Mouse (Mus musculus): Measurements from ENCODE around the gene Fbxl18. TPM values are rescaled to one million over a fixed set of nuclear protein-coding genes. Genes with fewer than 3 reads are reported as not detected.
"Not testable (repeated sequence)": the region's sequence is repeated elsewhere in the genome, so short reads cannot be mapped to it uniquely, and the experiment has no call there.

Fbxl18 gene
- polyA plus RNA-seq, 1 experiment from 2014 or later: 24.2 TPM

DNA sequence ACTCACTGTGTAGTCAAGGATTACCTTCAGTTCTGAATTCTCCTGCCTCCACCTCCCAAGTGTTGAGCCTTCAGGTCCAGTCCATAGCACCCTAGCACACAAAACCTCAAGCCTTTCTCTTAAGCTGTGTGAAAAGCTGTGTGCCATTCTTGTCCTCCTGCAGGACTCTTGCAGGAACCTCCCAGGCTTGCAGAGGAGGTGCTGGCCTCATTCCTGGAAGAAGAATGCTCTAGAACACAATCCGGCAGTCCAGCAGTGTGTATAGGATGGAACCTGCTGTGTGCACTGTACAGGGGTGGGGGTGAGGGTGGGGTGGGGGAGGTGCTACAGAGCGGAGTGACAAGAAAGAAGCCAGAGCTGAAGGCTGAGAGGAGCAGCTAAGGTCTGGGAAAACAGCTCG is 47.1 kb downstream of the Fbxl18 start:
- no peak overlapping the region for H3K27ac ChIP-seq
- no peaks in the 10 kb centered on the region for H3K9me3 ChIP-seq
- peaks cover 3% of the 10 kb centered on the region; the same call in 1 of the 2 replicates for H3K4me1 ChIP-seq
- no peaks in the 10 kb centered on the region for H3K36me3 ChIP-seq (replicated peaks)
- WGBS: 83% methylated on average over 3 of the region's 3 CpGs
- H3K4me3 ChIP-seq: no peak overlapping the region
- no peak for DNase-seq (ENCODE audit: extremely low spot score, low spot score)
- H3K27me3 ChIP-seq (ENCODE audit: poor library complexity, severe bottlenecking): no peaks in the 10 kb centered on the region

DNA sequence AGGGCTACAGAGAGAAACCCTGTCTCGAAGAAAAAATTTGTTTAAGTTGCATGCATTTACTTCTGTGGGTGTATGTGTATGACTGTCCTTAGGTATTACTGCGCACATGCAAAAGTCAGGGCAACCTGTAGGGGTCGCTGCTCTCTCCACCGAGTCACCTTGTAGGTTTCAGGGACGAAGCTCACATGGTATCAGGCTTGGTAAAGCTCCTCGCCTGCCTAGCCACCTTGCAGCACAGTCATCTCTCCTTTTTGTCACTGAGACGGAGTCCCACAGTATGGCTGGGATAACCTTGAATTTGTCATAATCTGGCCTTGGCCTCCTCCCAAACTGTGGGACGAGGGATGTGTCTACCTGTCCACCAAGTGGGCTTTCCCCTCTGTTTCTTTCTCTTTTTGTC is 50.8 kb downstream of the Fbxl18 start:
- no peak for DNase-seq (ENCODE audit: extremely low spot score, low spot score)
- Histone ChIP-seq H3K9me3 (no peaks in the 10 kb centered on the region), H3K27me3 (ENCODE audit: poor library complexity, severe bottlenecking) (no peaks in the 10 kb centered on the region), H3K36me3 (replicated peaks) (no peaks in the 10 kb centered on the region), H3K4me1 (peaks cover 23% of the 10 kb centered on the region), H3K4me3 (no peak overlapping the region), H3K27ac (no peak overlapping the region)
- WGBS: 62% methylated on average over 8 of the region's 8 CpGs

DNA sequence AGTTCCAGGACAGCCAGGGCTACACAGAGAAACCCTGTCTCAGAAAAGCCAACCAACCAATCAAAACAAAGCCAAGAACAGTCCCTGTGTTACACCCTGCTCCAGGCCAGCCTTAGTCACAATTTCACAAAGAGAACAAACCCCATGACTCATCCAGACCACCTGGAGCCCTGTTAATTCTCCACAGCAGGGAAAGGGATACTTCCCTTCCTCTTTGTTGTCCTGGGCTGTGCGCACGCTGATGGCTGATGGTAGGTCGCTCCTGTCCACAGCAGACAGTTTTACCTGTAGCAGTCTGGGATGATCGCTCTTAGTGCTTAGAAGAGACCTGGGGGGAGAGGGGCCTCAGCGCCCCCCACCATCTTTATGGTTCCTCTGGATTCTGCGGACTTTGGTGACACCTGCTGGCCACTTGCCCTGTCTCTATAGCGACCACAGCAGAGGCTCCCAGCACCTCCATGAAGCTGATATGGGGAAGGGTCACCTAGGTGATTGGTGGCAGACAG is 53.0 kb downstream of the Fbxl18 start:
- 23% methylated on average over 7 of the region's 7 CpGs for WGBS
- H3K9me3 ChIP-seq: no peaks in the 10 kb centered on the region
- H3K27me3 ChIP-seq (ENCODE audit: poor library complexity, severe bottlenecking): no peaks in the 10 kb centered on the region
- H3K36me3 ChIP-seq (replicated peaks): no peaks in the 10 kb centered on the region
- peak; percentile 36 for DNase-seq (ENCODE audit: extremely low spot score, low spot score)
- H3K4me3 ChIP-seq: peak overlapping the region; percentile 19
- peak overlapping the region; percentile 74 for H3K27ac ChIP-seq
- peaks cover 23% of the 10 kb centered on the region for H3K4me1 ChIP-seq

DNA sequence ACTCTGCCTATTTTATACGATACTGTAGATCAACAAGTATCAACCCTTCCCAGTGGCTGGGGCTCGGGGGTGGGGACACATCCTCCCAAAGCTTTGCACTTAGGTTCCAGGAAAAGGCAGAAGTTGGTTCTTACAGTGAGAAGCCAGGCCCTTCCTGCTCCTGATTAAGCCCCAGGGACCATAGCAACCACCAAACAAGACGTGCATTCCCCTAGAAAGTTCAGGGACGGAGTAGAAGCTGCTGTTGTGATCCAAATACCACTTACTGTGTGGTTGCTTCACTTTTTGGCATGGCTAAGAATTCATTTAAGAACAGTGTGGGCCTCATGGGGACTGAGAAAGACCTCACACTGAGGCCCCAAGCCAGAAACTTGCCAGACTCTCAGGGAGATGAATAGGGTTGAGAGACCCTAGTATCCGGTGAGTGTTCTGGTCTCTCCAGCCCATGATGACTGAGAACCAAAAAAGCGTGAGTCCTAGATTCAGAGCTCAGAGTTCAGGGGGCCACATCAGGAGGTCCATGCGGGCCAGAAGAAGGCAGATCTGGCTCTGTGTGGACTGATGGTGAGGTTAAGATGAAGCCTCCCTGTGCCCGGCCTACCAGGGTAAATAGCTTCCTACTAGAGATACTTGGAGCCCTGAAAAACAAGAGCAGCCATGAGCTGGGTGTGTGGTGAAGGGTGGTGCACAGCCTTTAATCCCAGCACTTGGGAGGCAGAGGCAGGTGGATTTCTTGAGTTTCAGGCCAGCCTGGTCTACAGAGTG is 53.7 kb downstream of the Fbxl18 start:
- Histone ChIP-seq H3K27me3 (ENCODE audit: poor library complexity, severe bottlenecking) (no peaks in the 10 kb centered on the region), H3K36me3 (replicated peaks) (no peaks in the 10 kb centered on the region), H3K4me3 (peak overlapping the region; percentile 19; the same call in 1 of the 2 replicates), H3K9me3 (no peaks in the 10 kb centered on the region), H3K4me1 (peaks cover 23% of the 10 kb centered on the region), H3K27ac (peak overlapping the region; percentile 74)
- no peak for DNase-seq (ENCODE audit: extremely low spot score, low spot score)
- WGBS: 89% methylated on average over 8 of the region's 8 CpGs

DNA sequence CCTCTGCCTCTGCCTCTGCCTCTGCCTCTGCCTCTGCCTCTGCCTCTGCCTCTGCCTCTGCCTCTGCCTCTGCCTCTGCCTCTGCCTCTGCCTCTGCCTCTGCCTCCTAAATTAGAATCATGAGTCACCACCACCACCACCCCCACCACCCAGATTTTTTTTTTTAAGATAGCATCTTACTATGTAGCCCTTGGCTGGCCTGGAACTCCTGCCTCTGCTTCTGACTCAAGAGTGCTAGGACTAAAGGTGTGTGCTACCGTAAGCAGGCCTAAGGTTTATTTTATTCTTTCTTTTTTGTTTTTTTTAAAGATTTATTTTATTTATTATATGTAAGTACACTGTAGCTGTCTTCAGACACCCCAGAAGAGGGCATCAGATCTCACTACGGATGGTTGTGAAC is 57.8 kb downstream of the Fbxl18 start:
- H3K9me3 ChIP-seq; H3K27ac ChIP-seq; H3K36me3 ChIP-seq (replicated peaks); H3K27me3 ChIP-seq (ENCODE audit: poor library complexity, severe bottlenecking); H3K4me3 ChIP-seq; DNase-seq (ENCODE audit: extremely low spot score, low spot score): not testable (repeated sequence)
- WGBS: 93% methylated on average over 2 of the region's 2 CpGs
- H3K4me1 ChIP-seq: peaks cover 22% of the 10 kb centered on the region

DNA sequence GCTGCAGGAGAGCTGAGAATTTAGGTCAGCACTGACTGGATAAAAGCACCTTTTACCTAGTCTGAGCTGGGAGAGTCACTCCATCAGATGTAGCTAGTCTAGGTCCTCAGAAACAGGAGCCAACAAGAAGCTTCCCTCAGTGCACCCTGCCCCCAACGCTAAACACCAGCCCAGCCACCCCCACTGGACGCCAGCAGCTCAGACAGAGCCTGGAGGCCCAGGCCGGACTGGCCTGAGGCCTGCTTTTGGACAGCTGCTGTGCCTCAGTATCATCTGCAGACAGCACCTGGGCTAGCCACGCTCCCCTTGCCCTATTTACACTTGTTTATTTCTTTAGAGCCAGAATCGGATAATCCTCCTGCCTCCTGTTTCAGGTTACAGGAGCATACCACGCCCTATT is 58.3 kb downstream of the Fbxl18 start:
- no peak overlapping the region for H3K27ac ChIP-seq
- no peaks in the 10 kb centered on the region for H3K27me3 ChIP-seq (ENCODE audit: poor library complexity, severe bottlenecking)
- H3K4me3 ChIP-seq: no peak overlapping the region
- H3K4me1 ChIP-seq: peaks cover 16% of the 10 kb centered on the region
- 0 out of 2 replicates have a peak, but pooled peaks cover 6% of the 10 kb centered on the region for H3K9me3 ChIP-seq
- no peak for DNase-seq (ENCODE audit: extremely low spot score, low spot score)
- no peaks in the 10 kb centered on the region for H3K36me3 ChIP-seq (replicated peaks)
- 76% methylated on average over 6 of the region's 6 CpGs for WGBS

DNA sequence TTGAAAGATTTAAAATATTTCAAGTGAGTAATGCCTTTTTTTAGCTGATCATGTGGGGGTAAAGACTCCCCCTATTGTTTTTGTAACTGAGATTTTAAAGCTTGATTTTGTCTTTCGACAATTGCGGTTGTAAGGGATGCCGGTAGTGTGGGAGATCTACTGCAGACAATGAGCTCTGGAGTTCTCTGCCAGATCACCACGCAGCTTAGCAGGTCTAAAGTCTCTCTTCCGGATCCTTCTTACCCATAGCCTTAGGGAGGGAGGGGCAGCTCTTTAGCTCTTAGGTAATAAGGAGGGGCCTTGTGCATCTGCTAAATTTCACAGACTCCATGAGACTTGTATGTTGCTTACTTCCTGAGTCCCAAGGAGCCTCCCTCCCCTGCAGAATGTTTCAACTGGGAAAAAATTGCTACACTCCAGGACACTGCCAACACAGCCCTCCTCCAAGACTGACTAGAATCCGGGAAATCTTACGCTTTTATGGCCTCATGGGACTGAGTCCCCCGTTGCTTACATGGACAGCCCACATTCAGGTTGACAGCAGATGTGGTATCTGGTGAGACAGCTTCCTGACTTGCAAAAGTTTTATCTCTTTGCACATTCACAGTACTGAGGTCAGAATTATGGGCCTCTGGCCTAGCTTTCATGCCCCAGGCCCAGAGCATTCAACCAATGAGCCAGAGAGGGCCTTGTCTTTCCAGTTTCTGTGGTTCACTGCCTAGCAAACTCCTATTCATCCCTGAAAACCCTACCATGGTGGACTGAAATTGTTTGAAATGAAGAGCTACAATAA is 61.4 kb downstream of the Fbxl18 start:
- H3K4me3 ChIP-seq: no peak overlapping the region
- H3K4me1 ChIP-seq: no peaks in the 10 kb centered on the region
- H3K27me3 ChIP-seq (ENCODE audit: poor library complexity, severe bottlenecking): no peaks in the 10 kb centered on the region
- no peak for DNase-seq (ENCODE audit: extremely low spot score, low spot score)
- H3K36me3 ChIP-seq (replicated peaks): 0 out of 2 replicates have a peak, but pooled peaks cover 2% of the 10 kb centered on the region
- H3K9me3 ChIP-seq: peaks cover 14% of the 10 kb centered on the region; the same call in 1 of the 2 replicates
- H3K27ac ChIP-seq: no peak overlapping the region
- 80% methylated on average over 8 of the region's 8 CpGs for WGBS

DNA sequence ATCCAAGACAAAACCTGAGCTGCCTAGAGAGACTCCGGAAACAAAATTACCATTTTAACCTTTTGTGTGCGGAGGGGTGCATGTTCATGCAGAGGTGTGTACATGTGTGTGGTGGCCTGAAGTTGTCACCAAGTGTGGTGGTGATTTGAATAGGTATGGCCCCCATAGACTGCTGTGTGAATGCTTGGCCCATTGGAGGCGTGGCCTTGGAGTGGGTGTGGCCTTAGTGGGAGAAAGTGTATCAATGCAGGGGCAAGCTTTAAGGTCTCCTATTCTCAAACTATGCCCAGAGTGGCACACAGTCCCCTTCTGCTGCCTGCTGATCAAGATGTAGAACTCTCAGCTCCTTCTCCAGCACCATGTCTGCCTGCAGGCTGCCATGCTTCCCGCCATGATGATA is 69.1 kb downstream of the Fbxl18 start:
- 82% methylated on average over 4 of the region's 4 CpGs for WGBS
- Histone ChIP-seq H3K4me1 (peaks cover 50% of the 10 kb centered on the region), H3K4me3 (no peak overlapping the region), H3K27me3 (ENCODE audit: poor library complexity, severe bottlenecking) (no peaks in the 10 kb centered on the region), H3K9me3 (peaks cover under 1% of the 10 kb centered on the region; the same call in 1 of the 2 replicates), H3K27ac (peak overlapping the region; percentile 100; the same call in 1 of the 2 replicates), H3K36me3 (replicated peaks) (no peaks in the 10 kb centered on the region)
- DNase-seq (ENCODE audit: extremely low spot score, low spot score): no peak

DNA sequence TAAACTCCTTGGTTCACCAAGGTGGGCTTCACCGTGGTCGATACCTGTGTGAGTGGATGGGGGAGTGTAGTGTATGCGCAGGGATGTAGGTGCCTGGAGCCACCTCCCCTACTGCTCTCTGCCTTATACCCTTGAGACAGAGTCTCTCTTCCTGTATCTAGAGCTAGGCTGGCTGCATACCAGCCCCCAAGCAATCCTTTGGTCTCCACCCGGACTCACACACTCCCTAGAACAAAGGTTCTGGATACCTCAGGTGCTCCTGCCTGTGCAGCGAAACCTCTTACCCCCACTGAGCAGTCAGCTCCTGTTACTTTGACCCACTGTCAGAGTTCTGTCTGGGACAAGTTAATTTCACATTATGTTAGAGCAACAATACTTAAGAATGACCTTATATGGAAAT is 69.6 kb downstream of the Fbxl18 start:
- no peak overlapping the region for H3K4me3 ChIP-seq
- WGBS: 82% methylated on average over 5 of the region's 5 CpGs
- H3K36me3 ChIP-seq (replicated peaks): no peaks in the 10 kb centered on the region
- no peaks in the 10 kb centered on the region for H3K27me3 ChIP-seq (ENCODE audit: poor library complexity, severe bottlenecking)
- H3K4me1 ChIP-seq: peaks cover 50% of the 10 kb centered on the region
- H3K9me3 ChIP-seq: no peaks in the 10 kb centered on the region
- peak overlapping the region; percentile 100 for H3K27ac ChIP-seq
- DNase-seq (ENCODE audit: extremely low spot score, low spot score): no peak

DNA sequence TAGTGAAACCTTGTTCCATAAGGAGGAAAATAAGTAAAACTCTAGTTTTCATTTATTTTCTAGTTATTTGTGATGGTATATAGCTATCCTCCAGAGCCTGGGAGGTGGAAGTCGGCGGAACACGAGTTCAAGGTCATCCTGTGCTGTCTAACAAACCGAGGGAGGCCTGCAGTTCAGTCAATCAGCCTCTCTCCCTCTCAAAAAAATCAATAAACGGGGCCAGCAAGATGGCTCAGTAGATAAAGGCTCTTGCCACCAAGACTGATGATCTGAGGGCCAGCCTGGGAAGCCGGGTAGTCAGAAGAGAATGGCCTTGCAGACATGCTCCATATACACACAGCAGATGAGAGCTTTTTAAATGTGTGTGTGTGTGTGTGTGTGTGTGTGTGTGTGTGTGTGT is 71.1 kb downstream of the Fbxl18 start:
- Histone ChIP-seq H3K27me3 (ENCODE audit: poor library complexity, severe bottlenecking) (no peaks in the 10 kb centered on the region), H3K4me3 (peak overlapping the region; percentile 100), H3K36me3 (replicated peaks) (no peaks in the 10 kb centered on the region), H3K27ac (peak overlapping the region; percentile 100), H3K4me1 (peaks cover 50% of the 10 kb centered on the region), H3K9me3 (no peaks in the 10 kb centered on the region)
- WGBS: 42% methylated on average over 6 of the region's 6 CpGs
- no peak for DNase-seq (ENCODE audit: extremely low spot score, low spot score)

DNA sequence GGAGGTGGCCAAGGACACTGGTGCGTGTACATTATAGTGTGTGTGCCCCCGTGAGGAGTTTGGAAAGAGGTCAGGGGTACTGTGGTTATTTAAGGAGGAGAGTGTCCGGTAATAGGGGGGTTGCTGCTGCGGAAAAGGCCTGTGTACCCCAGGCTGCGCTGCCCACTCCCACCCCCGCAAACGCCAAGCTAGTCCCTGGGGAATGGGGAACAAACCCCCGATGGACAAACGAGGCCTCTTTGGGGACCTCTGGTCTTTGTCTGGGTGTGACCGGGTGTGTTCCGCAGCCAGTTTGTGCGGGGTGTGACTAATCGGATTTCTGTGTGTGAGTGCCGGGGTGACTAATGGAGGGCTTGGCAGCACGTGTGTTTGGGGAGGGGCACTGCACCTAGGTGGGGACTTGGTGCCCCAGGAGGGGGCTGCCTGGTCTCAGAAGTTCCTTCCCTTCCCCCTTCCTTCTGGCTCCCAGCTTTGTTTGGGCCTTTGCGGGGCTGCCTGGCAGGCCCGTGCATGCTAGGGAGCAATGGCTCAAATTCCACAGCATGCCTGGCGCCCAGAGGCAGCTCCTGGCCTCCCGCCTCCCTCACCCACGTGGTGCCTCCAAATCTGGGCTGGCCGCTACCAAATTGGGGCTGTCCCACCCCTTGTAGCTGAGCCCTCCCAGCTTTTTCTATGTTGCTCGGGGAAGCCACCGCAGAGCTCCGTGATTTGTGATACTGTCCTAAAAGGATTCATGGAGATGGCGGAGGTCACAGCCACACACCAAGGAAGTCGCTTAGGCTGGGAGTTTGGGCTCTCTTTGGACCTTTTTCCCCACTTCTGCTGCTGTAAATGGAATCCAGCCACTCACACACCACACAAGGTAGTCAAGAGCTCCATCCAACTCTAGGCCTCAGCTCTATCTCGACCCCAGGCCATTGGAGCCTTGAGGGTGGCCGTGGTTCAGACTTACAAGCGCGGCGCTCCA is 71.8 kb downstream of the Fbxl18 start:
- Histone ChIP-seq H3K36me3 (replicated peaks) (no peaks in the 10 kb centered on the region), H3K4me3 (peak overlapping the region; percentile 100), H3K27ac (peak overlapping the region; percentile 100), H3K27me3 (ENCODE audit: poor library complexity, severe bottlenecking) (no peaks in the 10 kb centered on the region), H3K9me3 (no peaks in the 10 kb centered on the region), H3K4me1 (peaks cover 50% of the 10 kb centered on the region)
- DNase-seq (ENCODE audit: extremely low spot score, low spot score): peak; percentile 89
- 6% methylated on average over 31 of the region's 31 CpGs for WGBS
